Mouse (Mus musculus): ENCODE measurements around the gene Wfdc16. TPM values are rescaled to one million over a fixed set of nuclear protein-coding genes. Genes with fewer than 3 reads are reported as not detected.
"Not testable (repeated sequence)": the region's sequence is repeated elsewhere in the genome, so short reads cannot be mapped to it uniquely, and the experiment has no call there.

The Wfdc16 gene
- polyA plus RNA-seq, 1 experiment from 2014 or later, result not detected

DNA sequence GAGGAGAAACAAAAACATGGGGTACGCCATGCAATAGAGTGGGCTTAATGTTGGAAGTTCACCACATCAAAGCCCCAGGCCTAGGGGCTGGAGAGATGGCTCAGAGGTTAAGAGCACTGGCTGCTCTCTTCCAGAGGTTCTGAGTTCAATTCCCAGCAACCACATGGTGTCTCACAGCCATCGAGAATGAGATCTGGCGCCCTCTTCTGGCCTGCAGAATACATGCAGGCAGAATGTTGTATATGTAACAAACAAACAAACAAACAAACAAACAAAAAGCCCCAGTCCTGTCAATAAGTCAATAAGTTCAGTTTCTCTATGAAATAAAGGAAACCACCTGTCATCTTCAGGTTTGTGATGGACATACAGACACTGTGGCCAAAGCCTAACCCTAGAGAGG, 38.4 kb downstream of the Wfdc16 start:
- H3K27me3 ChIP-seq, result peaks cover 2% of the 10 kb centered on the region
- POLR2A ChIA-PET, result no interaction called here
- DNase-seq (ENCODE audit: low read depth, low spot score) (no peak), ATAC-seq (no peak)
- in situ Hi-C loops (cut with MboI; ENCODE audit: low pct_unique_long_range_greater_than_20kb), result no loop called here
- peak; percentile 35 for TF ChIP-seq CTCF (IDR thresholded peaks at IDR 0.05)
- CTCF ChIA-PET, result no interaction called here

DNA sequence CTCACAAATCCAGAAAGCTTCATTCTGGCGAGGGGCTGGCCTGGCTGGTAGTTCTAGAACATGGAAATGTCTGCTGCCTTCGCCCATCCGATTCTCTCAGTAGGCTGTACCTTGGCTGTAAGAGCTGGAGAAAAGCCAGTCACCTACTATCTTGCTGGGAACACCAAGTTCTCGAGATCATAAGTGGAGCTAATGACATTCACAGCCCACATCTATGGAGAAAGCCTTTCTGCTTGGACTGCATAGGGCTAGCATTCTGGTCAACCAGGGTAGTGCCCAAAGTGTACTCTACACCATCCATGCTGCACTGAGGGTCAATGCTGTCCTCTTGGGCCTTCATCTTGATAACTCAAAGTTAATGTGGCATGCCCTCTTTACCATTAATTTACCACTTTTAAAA, 45.1 kb downstream of the Wfdc16 start, which contains the start of gene Eppin:
Gene Eppin (minus strand): TSS at position 101 of the 400 bp plus-strand sequence.
- no peak for TF ChIP-seq CTCF (IDR thresholded peaks at IDR 0.05)
- in situ Hi-C loops (cut with MboI; ENCODE audit: low pct_unique_long_range_greater_than_20kb), result loop anchor here (5.0 kb wide), 1 partner anchor 129 kb away; no protein-coding TSS in a partner anchor
- CTCF ChIA-PET, result interaction anchor here (0.7 to 2.5 kb wide), 4 partner anchors 8 to 133 kb away, joined by 3 to 26 read pairs (median 4); no protein-coding TSS in a partner anchor
- ATAC-seq, result no peak
- POLR2A ChIA-PET, result no interaction called here
- DNase-seq (ENCODE audit: low read depth, low spot score), result no peak
- H3K27me3 ChIP-seq, result peaks cover 16% of the 10 kb centered on the region

DNA sequence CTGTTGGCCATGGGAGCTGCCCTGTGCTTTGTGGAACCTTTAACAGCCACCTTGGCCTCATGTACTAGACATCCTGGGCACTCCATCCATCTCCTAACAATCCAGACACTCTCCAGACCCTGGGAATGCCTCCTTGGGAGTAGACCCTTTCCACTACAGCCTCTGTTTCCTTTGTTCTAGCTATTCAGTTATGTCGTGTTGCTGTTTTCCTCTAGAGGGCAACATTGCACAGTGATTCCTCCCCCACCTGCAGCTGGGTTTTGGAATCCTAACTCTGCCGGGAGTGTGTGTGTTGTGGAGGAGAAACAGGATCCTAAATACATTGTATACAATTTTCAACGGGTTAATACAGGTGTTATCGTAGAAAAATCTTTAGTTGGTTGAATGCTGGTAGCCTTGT, 46.6 kb downstream of the Wfdc16 start:
- TF ChIP-seq CTCF (IDR thresholded peaks at IDR 0.05), result peak; percentile 65
- ATAC-seq (no peak), DNase-seq (ENCODE audit: low read depth, low spot score) (no peak)
- H3K27me3 ChIP-seq, result peaks cover 16% of the 10 kb centered on the region
- POLR2A ChIA-PET, result interaction anchor here (1.3 kb wide), 1 partner anchor 133 kb away, joined by 4 read pairs; no protein-coding TSS in a partner anchor
- CTCF ChIA-PET, result interaction anchor here (0.9 to 2.5 kb wide), 8 partner anchors 14 to 134 kb away, joined by 3 to 26 read pairs (median 3); partner anchors contain the start of genes Spint4 and Wfdc13
- in situ Hi-C loops (cut with MboI; ENCODE audit: low pct_unique_long_range_greater_than_20kb), result loop anchor here (5.0 kb wide), 1 partner anchor 130 kb away; no protein-coding TSS in a partner anchor

DNA sequence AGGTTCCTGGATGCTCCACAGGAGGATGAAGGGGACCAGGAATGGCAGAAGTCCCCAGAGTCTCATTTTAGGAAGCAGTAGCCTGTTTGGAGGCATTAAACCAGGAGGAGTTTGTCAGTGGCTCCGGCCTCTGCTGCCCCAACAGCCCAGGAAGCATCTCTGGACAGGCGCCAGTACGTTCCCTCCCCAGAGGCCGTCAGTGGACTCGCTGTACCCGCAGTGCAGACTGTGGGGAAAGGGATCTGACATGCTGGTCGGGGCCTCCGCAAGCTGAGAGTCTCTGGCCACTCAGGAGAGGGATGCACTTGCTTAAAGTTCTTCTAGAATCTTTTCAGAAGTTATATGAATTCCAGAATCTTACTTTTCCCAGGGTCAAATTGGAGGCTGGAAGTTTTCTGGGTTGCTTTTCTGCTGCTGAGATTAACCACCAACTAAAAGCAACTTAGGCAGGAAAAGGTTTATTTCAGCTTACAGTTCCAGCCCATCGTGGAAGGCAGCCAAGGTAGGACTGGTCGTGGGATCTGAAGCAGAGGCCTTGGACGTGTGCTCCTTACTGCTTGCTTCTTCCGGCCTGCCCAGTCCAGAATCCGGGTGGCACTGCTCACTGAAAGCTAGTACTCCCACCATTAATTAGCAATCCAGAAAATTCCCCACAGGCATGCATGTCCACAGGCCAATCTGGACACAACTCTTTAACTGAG, 53.4 kb downstream of the Wfdc16 start, which contains the start of gene Wfdc6a:
Gene Wfdc6a (minus strand): TSS at position 423 of the 701 bp plus-strand sequence.
- DNase-seq (ENCODE audit: low read depth, low spot score); CTCF ChIA-PET; in situ Hi-C loops (cut with MboI; ENCODE audit: low pct_unique_long_range_greater_than_20kb); ATAC-seq; POLR2A ChIA-PET; H3K27me3 ChIP-seq: not testable (repeated sequence)

Other genes starting within 250 kb of the Wfdc16 start
- gene Slpi, start 249.7 kb downstream of the Wfdc16 start, polyA plus RNA-seq (2021), result 149 TPM
- 0.06 TPM for gene Rbpjl, start 235.7 kb downstream of the Wfdc16 start, polyA plus RNA-seq (2021)
- gene Matn4, start 233.6 kb downstream of the Wfdc16 start, polyA plus RNA-seq (2021), result 0.10 TPM
- gene Sdc4, start 194.9 kb downstream of the Wfdc16 start, polyA plus RNA-seq (2021), result 672 TPM
- gene Sys1, start 181.8 kb downstream of the Wfdc16 start, polyA plus RNA-seq (2021), result 55.1 TPM
- 18.5 TPM for gene Gm20458, start 177.8 kb downstream of the Wfdc16 start, polyA plus RNA-seq (2021)
- gene Trp53tg5, start 165.1 kb downstream of the Wfdc16 start, polyA plus RNA-seq (2021), result 0.39 TPM
- gene Dbndd2, start 152.7 kb downstream of the Wfdc16 start, polyA plus RNA-seq (2021), result 48.8 TPM
- gene Pigt, start 141.3 kb downstream of the Wfdc16 start, polyA plus RNA-seq (2021), result 136 TPM
- gene Wfdc2, start 76.4 kb downstream of the Wfdc16 start, polyA plus RNA-seq (2021), result 0.15 TPM
- gene Spint3, start 65.3 kb downstream of the Wfdc16 start, polyA plus RNA-seq (2021), result not detected
- gene Wfdc6a, start 53.3 kb downstream of the Wfdc16 start, polyA plus RNA-seq (2021), result not detected
- not detected for gene Eppin, start 45.2 kb downstream of the Wfdc16 start, polyA plus RNA-seq (2021)
- gene Wfdc6b, start 25.3 kb downstream of the Wfdc16 start, polyA plus RNA-seq (2021), result not detected
- not detected for gene Wfdc8, start 25.2 kb downstream of the Wfdc16 start, polyA plus RNA-seq (2021)
- not detected for gene Wfdc10, start 17.2 kb upstream of the Wfdc16 start, polyA plus RNA-seq (2021)
- not detected for gene Wfdc9, start 17.8 kb upstream of the Wfdc16 start, polyA plus RNA-seq (2021)
- not detected for gene Wfdc11, start 35.3 kb upstream of the Wfdc16 start, polyA plus RNA-seq (2021)
- gene Wfdc13, start 46.3 kb upstream of the Wfdc16 start, polyA plus RNA-seq (2021), result not detected
- not detected for gene Spint4, start 59.7 kb upstream of the Wfdc16 start, polyA plus RNA-seq (2021)
- not detected for gene Spint5, start 76.5 kb upstream of the Wfdc16 start, polyA plus RNA-seq (2021)
- 0.47 TPM for gene Wfdc3, start 107.1 kb upstream of the Wfdc16 start, polyA plus RNA-seq (2021)
- gene Dnttip1, start 107.2 kb upstream of the Wfdc16 start, polyA plus RNA-seq (2021), result 49.8 TPM
- 106 TPM for gene Ube2c, start 131.1 kb upstream of the Wfdc16 start, polyA plus RNA-seq (2021)
- gene Tnnc2, start 141.2 kb upstream of the Wfdc16 start, polyA plus RNA-seq (2021), result 0.18 TPM
- 50.3 TPM for gene Snx21, start 147.0 kb upstream of the Wfdc16 start, polyA plus RNA-seq (2021)
- 23.3 TPM for gene Acot8, start 166.1 kb upstream of the Wfdc16 start, polyA plus RNA-seq (2021)
- 6.8 TPM for gene Zswim3, start 166.3 kb upstream of the Wfdc16 start, polyA plus RNA-seq (2021)
- gene Zswim1, start 183.9 kb upstream of the Wfdc16 start, polyA plus RNA-seq (2021), result 13.2 TPM
- 0.14 TPM for gene Spata25, start 189.7 kb upstream of the Wfdc16 start, polyA plus RNA-seq (2021)
- 479 TPM for gene Ctsa, start 194.1 kb upstream of the Wfdc16 start, polyA plus RNA-seq (2021)
- 2.6 TPM for gene Neurl2, start 194.7 kb upstream of the Wfdc16 start, polyA plus RNA-seq (2021)
- gene Pltp, start 218.9 kb upstream of the Wfdc16 start, polyA plus RNA-seq (2021), result 9.4 TPM
- 38.7 TPM for gene Pcif1, start 240.5 kb upstream of the Wfdc16 start, polyA plus RNA-seq (2021)